ENCODE assay signal across 9 mouse cellular contexts in genomic region chr19:44068232-44068631, GRCm38 (mm10). TPM values are rescaled to one million over a fixed set of nuclear protein-coding genes. Genes with fewer than 3 reads are reported as not detected.
DNase-seq lines count a peak whose midpoint lies in the region; ATAC-seq and TF ChIP-seq lines count a peak whose summit lies in the region.
"Had no signal": no experiment of that assay in that cellular context is flagged by ENCODE, and none has a peak within 500 bp of the region (broad histone marks: within the 10 kb centered on the region; RNA-seq: fewer than 3 reads in every experiment).

No protein-coding gene starts in this region.

- H3K27ac ChIP-seq in heart, embryonic 13.5 days (replicated peaks), result no peak overlapping the region
- H3K27ac ChIP-seq in heart, embryonic 10.5 days, result no peak overlapping the region
- H3K27ac ChIP-seq in CH12.LX (ENCODE audit: insufficient read depth, low read depth), result no peak overlapping the region
- H3K27ac ChIP-seq in hindbrain, embryonic 11.5 days (ENCODE audit: low read depth, low read length), result no peak overlapping the region
- no peak overlapping the region for H3K27ac ChIP-seq in liver, embryonic 16.5 days (ENCODE audit: low read length)

- no peak for TF ChIP-seq POLR2A in CH12.LX (IDR thresholded peaks at IDR 0.05; ENCODE audit: low read depth, low read length)

- in situ Hi-C loops in CH12.LX (cut with MboI; ENCODE audit: low pct_ligation_motif_present, low pct_unique_long_range_greater_than_20kb, low sequenced_read_pairs), result no loop called here

- H3K9me3 ChIP-seq in heart, embryonic 13.5 days, result no peaks in the 10 kb centered on the region
- H3K9me3 ChIP-seq in heart, embryonic 10.5 days, result no peaks in the 10 kb centered on the region
- no peaks in the 10 kb centered on the region for H3K9me3 ChIP-seq in CH12.LX (replicated peaks; ENCODE audit: low read length)
- no peaks in the 10 kb centered on the region for H3K9me3 ChIP-seq in hindbrain, embryonic 11.5 days (ENCODE audit: control insufficient read depth, low read length)
- no peaks in the 10 kb centered on the region for H3K9me3 ChIP-seq in liver, embryonic 16.5 days (replicated peaks; ENCODE audit: control insufficient read depth, low read length)

- WGBS in heart, embryonic 13.5 days, result 70% methylated on average over 4 of the region's 4 CpGs
- WGBS in heart, embryonic 10.5 days, result 78% methylated on average over 4 of the region's 4 CpGs
- 84% methylated on average over 4 of the region's 4 CpGs for WGBS in hindbrain, embryonic 11.5 days
- 25% methylated on average over 4 of the region's 4 CpGs for WGBS in liver, embryonic 16.5 days (ENCODE audit: insufficient replicate concordance)

- H3K36me3 ChIP-seq in heart, embryonic 13.5 days, result peaks cover 33% of the 10 kb centered on the region
- H3K36me3 ChIP-seq in heart, embryonic 10.5 days, result peaks cover 12% of the 10 kb centered on the region; the same call in 1 of the 2 replicates
- peaks cover 9 to 38% of the 10 kb centered on the region in 2 experiments for H3K36me3 ChIP-seq in CH12.LX (replicated peaks in 1 of 2; ENCODE audit: control insufficient read depth in 1 of 2, insufficient read depth in 1 of 2, low read length in 1 of 2)
- no peaks in the 10 kb centered on the region for H3K36me3 ChIP-seq in hindbrain, embryonic 11.5 days (ENCODE audit: control insufficient read depth, insufficient read depth, low read length)
- H3K36me3 ChIP-seq in liver, embryonic 16.5 days (ENCODE audit: control insufficient read depth, insufficient read depth), result no peaks in the 10 kb centered on the region; the same call in 1 of the 2 replicates

- H3K9ac ChIP-seq in heart, embryonic 13.5 days, result peak overlapping the region; percentile 90
- peak overlapping the region; percentile 67 for H3K9ac ChIP-seq in CH12.LX (ENCODE audit: insufficient read depth, low read depth)
- no peak overlapping the region for H3K9ac ChIP-seq in hindbrain, embryonic 11.5 days (ENCODE audit: low read depth, low read length)
- H3K9ac ChIP-seq in liver, embryonic 16.5 days (ENCODE audit: low read depth, low read length), result peak overlapping the region; percentile 73; the same call in 1 of the 2 replicates

- peaks cover 15% of the 10 kb centered on the region for H3K4me1 ChIP-seq in heart, embryonic 13.5 days
- H3K4me1 ChIP-seq in heart, embryonic 10.5 days, result peaks cover 13% of the 10 kb centered on the region; the same call in 1 of the 2 replicates
- H3K4me1 ChIP-seq in CH12.LX (ENCODE audit: control insufficient read depth in 1 of 2, insufficient read depth in 2 of 2), result peaks cover 3 to 44% of the 10 kb centered on the region in 2 experiments; a peak in 3 of 4 replicates
- no peaks in the 10 kb centered on the region for H3K4me1 ChIP-seq in hindbrain, embryonic 11.5 days (replicated peaks; ENCODE audit: control insufficient read depth, insufficient read depth, low read length)
- H3K4me1 ChIP-seq in liver, embryonic 16.5 days (ENCODE audit: control insufficient read depth, low read depth, low read length), result peaks cover 7% of the 10 kb centered on the region

- ATAC-seq in heart, embryonic 13.5 days (ENCODE audit: extremely low read depth, insufficient number of reproducible peaks, low FRiP score, low TSS enrichment), result no peak
- ATAC-seq in hindbrain, embryonic 11.5 days (ENCODE audit: low FRiP score), result no peak
- no peak for ATAC-seq in liver, embryonic 16.5 days (ENCODE audit: low read depth)
- ATAC-seq in CD4-positive, CD25-positive, alpha-beta regulatory T cell, adult 4 months, result no peak
- ATAC-seq in erythroblast, adult 5-6 weeks (replicated peaks; ENCODE audit: low FRiP score, poor library complexity, severe bottlenecking), result no peak

- H3K27me3 ChIP-seq in heart, embryonic 13.5 days (replicated peaks), result no peaks in the 10 kb centered on the region
- no peaks in the 10 kb centered on the region for H3K27me3 ChIP-seq in heart, embryonic 10.5 days (ENCODE audit: insufficient read depth, poor library complexity, severe bottlenecking)
- H3K27me3 ChIP-seq in CH12.LX (replicated peaks), result no peaks in the 10 kb centered on the region
- H3K27me3 ChIP-seq in hindbrain, embryonic 11.5 days (ENCODE audit: control insufficient read depth, insufficient read depth, low read length), result no peaks in the 10 kb centered on the region
- no peaks in the 10 kb centered on the region for H3K27me3 ChIP-seq in liver, embryonic 16.5 days (ENCODE audit: control insufficient read depth, insufficient read depth, low read depth, low read length)

- dilution Hi-C loops in CH12.LX (cut with MboI; ENCODE audit: extremely low pct_ligation_motif_present, extremely low pct_unique_long_range_greater_than_20kb, low sequenced_read_pairs), result no loop called here

- no peak for TF ChIP-seq RAD21 in CH12.LX (IDR thresholded peaks at IDR 0.05; ENCODE audit: low read depth, low read length)

- H3K79me2 ChIP-seq in CH12.LX (replicated peaks; ENCODE audit: control insufficient read depth, extremely low read depth, insufficient read depth, poor library complexity, severe bottlenecking), result peaks cover 8% of the 10 kb centered on the region

- peak overlapping the region; percentile 85 for H3K4me3 ChIP-seq in heart, embryonic 13.5 days
- no peak overlapping the region for H3K4me3 ChIP-seq in heart, embryonic 10.5 days
- peak overlapping the region; percentile 80 to 84 (median 84) for H3K4me3 ChIP-seq in CH12.LX (replicated peaks in 1 of 3; ENCODE audit: low read depth in 2 of 3, low read length in 2 of 3, poor library complexity in 1 of 3)
- peak overlapping the region; percentile 57 for H3K4me3 ChIP-seq in hindbrain, embryonic 11.5 days (ENCODE audit: low read depth, low read length)
- H3K4me3 ChIP-seq in liver, embryonic 16.5 days (ENCODE audit: low read depth, low read length), result peak overlapping the region; percentile 75

- peak; percentile 29; the same call in 1 of the 2 replicates for TF ChIP-seq EP300 in CH12.LX (IDR thresholded peaks at IDR 0.05; ENCODE audit: low read length)

- DNase-seq in heart, embryonic 10.5 days (ENCODE audit: low spot score), result no peak
- no peak for DNase-seq in CH12.LX (ENCODE audit: extremely low read depth)
- DNase-seq in hindbrain, embryonic 11.5 days (ENCODE audit: low spot score), result no peak
- DNase-seq in ovary, postnatal 14 days (ENCODE audit: low spot score), result no peak

- H3K4me2 ChIP-seq in heart, embryonic 13.5 days, result peak overlapping the region; percentile 96
- H3K4me2 ChIP-seq in CH12.LX (ENCODE audit: insufficient read depth, low read depth, poor library complexity, severe bottlenecking), result peak overlapping the region; percentile 83
- no peak overlapping the region; the same call in 1 of the 2 replicates for H3K4me2 ChIP-seq in hindbrain, embryonic 11.5 days (replicated peaks; ENCODE audit: low read depth, low read length)
- peak overlapping the region; percentile 96 for H3K4me2 ChIP-seq in liver, embryonic 16.5 days (ENCODE audit: low read depth, low read length)

- no peak for TF ChIP-seq CTCF in CH12.LX (conservative IDR thresholded peaks at IDR 0.05 in 1 of 2, IDR thresholded peaks at IDR 0.05 in 1 of 2; ENCODE audit: low read depth in 2 of 2, low read length in 2 of 2)

TF ChIP-seq in CH12.LX, 34 proteins besides CTCF, POLR2A, EP300 and RAD21:
- 0 out of 2 replicates have a peak, but pooled peaks have one; percentile 12 for TF ChIP-seq SIN3A (IDR thresholded peaks at IDR 0.05; ENCODE audit: low read length)
- TF ChIP-seq IRF4 (IDR thresholded peaks at IDR 0.05; ENCODE audit: low read depth, low read length), result peak; percentile 31; the same call in 1 of the 2 replicates
- TF ChIP-seq E2F4 (IDR thresholded peaks at IDR 0.05; ENCODE audit: insufficient replicate concordance, low read depth, low read length), result no peak
TF ChIP-seq in CH12.LX: peak in this region for 2.

RNA-seq across cellular contexts. Expression of gene Erlin1, which starts 1.4 kb away (rescaled TPM):
- polyA plus RNA-seq in heart, embryonic 13.5 days (2015; fragmentation: Nextera tagmentation; extraction: Ambion mirVana), result 15.4 and 15.8 TPM in 2 replicates
- polyA plus RNA-seq in heart, embryonic 10.5 days (2016; fragmentation: Nextera tagmentation; extraction: Ambion mirVana), result 18.6 and 24.6 TPM in 2 replicates
- 9.3 and 9.7 TPM in 2 replicates for total RNA-seq in CH12.LX (2012; rRNA removed)
- 26.6 TPM in 2 replicates for total RNA-seq in CH12.LX (2014; rRNA removed)
- 22.7 and 25.9 TPM in 2 replicates for polyA plus RNA-seq in CH12.LX (2012; ENCODE audit: insufficient read length, low read depth)
- polyA plus RNA-seq in hindbrain, embryonic 11.5 days (2014; fragmentation: Nextera tagmentation; extraction: Ambion mirVana), result 15.8 and 18.7 TPM in 2 replicates
- 19.2 and 20.2 TPM in 2 replicates for polyA plus RNA-seq in liver, embryonic 16.5 days (2015; fragmentation: Nextera tagmentation; extraction: Ambion mirVana)
- polyA plus RNA-seq in CD4-positive, CD25-positive, alpha-beta regulatory T cell, adult 4 months (2017; shearing (Covaris generic)), result 1 to 10 TPM; 3.6 to 5.2 TPM
- 10.0 and 16.1 TPM in 2 replicates for total RNA-seq in erythroblast, adult 5-6 weeks (2015; ENCODE audit: low replicate concordance)
- total RNA-seq in erythroblast, adult 5-6 weeks (2017; ENCODE audit: low replicate concordance), result 7.5 and 8.9 TPM in 2 replicates

RNA-seq across cellular contexts. Expression of gene Chuk, which starts 39.0 kb away (rescaled TPM):
- 28.2 and 29.5 TPM in 2 replicates for polyA plus RNA-seq in heart, embryonic 13.5 days (2015; fragmentation: Nextera tagmentation; extraction: Ambion mirVana)
- polyA plus RNA-seq in heart, embryonic 10.5 days (2016; fragmentation: Nextera tagmentation; extraction: Ambion mirVana), result 36.8 and 47.0 TPM in 2 replicates
- 36.4 and 36.9 TPM in 2 replicates for total RNA-seq in CH12.LX (2012; rRNA removed)
- 82.4 and 102 TPM in 2 replicates for total RNA-seq in CH12.LX (2014; rRNA removed)
- 40.6 and 42.7 TPM in 2 replicates for polyA plus RNA-seq in CH12.LX (2012; ENCODE audit: insufficient read length, low read depth)
- polyA plus RNA-seq in hindbrain, embryonic 11.5 days (2014; fragmentation: Nextera tagmentation; extraction: Ambion mirVana), result 58.7 and 61.0 TPM in 2 replicates
- 19.2 and 19.5 TPM in 2 replicates for polyA plus RNA-seq in liver, embryonic 16.5 days (2015; fragmentation: Nextera tagmentation; extraction: Ambion mirVana)
- polyA plus RNA-seq in CD4-positive, CD25-positive, alpha-beta regulatory T cell, adult 4 months (2017; shearing (Covaris generic)), result 10 to 100 TPM; 43.5 to 46.8 TPM
- 17.8 and 19.0 TPM in 2 replicates for total RNA-seq in erythroblast, adult 5-6 weeks (2015; ENCODE audit: low replicate concordance)
- total RNA-seq in erythroblast, adult 5-6 weeks (2017; ENCODE audit: low replicate concordance), result 46.2 and 57.2 TPM in 2 replicates

RNA-seq across cellular contexts. Expression of gene Cyp2c23, which starts 39.2 kb away (rescaled TPM):
- 0.15 and 0.47 TPM in 2 replicates for polyA plus RNA-seq in heart, embryonic 13.5 days (2015; fragmentation: Nextera tagmentation; extraction: Ambion mirVana)
- 0.11 TPM in 1 of 2 replicates, not detected in the other for polyA plus RNA-seq in heart, embryonic 10.5 days (2016; fragmentation: Nextera tagmentation; extraction: Ambion mirVana)
- total RNA-seq in CH12.LX (2012; rRNA removed) (not detected in 2 replicates), CH12.LX (2014; rRNA removed) (0.13 TPM in 1 of 2 replicates, not detected in the other)
- 0.11 and 0.12 TPM in 2 replicates for polyA plus RNA-seq in CH12.LX (2012; ENCODE audit: insufficient read length, low read depth)
- polyA plus RNA-seq in hindbrain, embryonic 11.5 days (2014; fragmentation: Nextera tagmentation; extraction: Ambion mirVana), result not detected in 2 replicates
- polyA plus RNA-seq in liver, embryonic 16.5 days (2015; fragmentation: Nextera tagmentation; extraction: Ambion mirVana), result 40.0 and 44.5 TPM in 2 replicates
- polyA plus RNA-seq in CD4-positive, CD25-positive, alpha-beta regulatory T cell, adult 4 months (2017; shearing (Covaris generic)), result not detected
- total RNA-seq in erythroblast, adult 5-6 weeks (2015; ENCODE audit: low replicate concordance), result not detected in 2 replicates
- total RNA-seq in erythroblast, adult 5-6 weeks (2017; ENCODE audit: low replicate concordance), result not detected in 2 replicates
- total RNA-seq: gastrocnemius, postnatal 10 days had no signal

Comparison
In these comparisons a context has a peak if more than half of its experiments do, and no peak if none do; other contexts are left out.
1. RNA of gene Cyp2c23, which starts 39.2 kb away (polyA plus RNA-seq): 40.0 to 44.5 TPM in liver, embryonic 16.5 days; 0.15 to 0.47 TPM in heart, embryonic 13.5 days, 0.11 to 0.12 TPM in CH12.LX, 0.11 TPM in heart, embryonic 10.5 days, not detected in CD4-positive, CD25-positive, alpha-beta regulatory T cell, adult 4 months and not detected in hindbrain, embryonic 11.5 days; every median in the first group is over 10 times any median in the second.